Mouse (Mus musculus) natural killer cell, adult 2 months (primary cell): ENCODE results near the gene Tst.

ENCODE experiments used
- DNase-seq, 2 experiments: peaks; one replicate each; pipeline ENCODE4 v3.0.0; 2022; ENCODE audit warnings: low spot score in 2 of 2

The Tst gene

DNA sequence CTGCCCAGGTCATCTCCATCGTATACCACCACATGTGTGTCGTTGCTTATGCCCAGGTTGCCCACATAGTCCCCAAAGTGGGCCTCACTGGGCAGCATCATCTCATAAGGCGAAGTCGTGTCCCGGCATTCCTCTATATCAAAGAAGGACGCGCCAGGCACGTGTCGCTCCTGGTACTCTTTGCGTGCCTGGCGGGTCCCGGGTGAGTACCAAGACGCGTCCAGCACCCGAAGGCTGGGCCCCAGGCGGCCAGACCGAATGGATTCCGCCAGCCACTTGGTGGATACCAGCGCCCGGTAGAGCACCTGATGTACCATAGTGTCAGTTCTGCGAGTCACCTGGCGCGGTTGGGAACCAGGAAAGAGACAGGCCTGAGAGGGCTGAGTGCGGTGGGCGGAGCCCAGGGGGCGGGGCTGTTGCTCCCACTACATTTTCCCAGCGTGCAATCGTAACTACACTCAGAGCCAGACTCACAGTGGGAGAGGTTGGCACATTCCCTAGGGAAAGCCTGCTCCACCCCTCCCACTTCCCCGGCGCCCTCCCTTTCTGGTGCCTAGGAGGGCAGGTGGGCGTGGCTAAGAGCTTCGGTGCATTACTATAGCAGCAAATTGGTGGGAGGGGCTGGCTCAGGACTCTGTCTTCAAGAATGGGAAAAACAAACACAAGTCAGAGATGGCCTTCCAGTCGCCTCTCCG is at the start of gene Tst:
TSS of gene Tst (minus strand) at position 391 of the 695 bp plus-strand sequence.
- DNase-seq: peak; percentile 28 to 49

DNA sequence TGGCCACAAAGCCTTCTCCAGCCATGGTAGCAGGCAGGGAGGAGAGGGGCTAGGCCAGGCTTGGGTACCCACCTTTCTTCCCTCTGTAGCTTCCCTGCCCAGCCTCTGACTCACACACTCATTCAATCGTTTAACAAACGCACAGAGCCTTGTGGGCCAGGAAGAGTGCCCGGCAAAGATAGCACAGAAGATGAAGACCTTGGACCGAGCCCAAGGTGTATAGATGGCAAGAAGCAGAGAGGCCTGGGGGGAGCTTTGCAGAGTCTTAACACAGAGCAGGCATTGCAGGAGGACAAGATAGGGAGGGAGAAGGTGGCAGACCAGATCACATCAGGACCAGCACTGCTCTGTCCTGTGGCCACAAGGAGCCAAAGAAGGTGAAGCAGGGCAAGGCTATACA is 49.5 kb upstream of the Tst start:
- DNase-seq: no peak

- DNase-seq: no peak
Observed at GRCm38 (mm10) chr15:78452929-78453328, 47.2 kb upstream of the Tst start.

DNA sequence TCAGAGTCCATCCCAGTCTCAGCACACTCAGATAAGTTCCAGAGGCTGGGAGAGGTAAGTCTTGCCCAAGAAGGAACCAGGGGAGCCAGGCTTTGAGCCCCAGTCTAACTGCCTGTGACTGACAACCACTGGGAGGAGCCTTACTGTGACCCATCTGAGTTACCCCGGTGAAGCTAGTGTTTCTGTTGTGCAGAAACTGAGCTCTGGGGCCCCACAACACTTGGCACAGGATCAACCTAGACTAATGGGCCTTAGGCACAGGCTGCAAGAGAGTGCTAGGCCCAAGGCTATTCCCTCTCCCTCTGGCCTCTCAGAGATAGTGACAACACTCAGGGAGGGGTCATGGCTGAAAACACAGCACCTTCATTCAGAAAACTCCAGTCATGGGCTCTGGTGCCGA is 45.5 kb upstream of the Tst start:
- DNase-seq: peak; percentile 26 to 61

DNA sequence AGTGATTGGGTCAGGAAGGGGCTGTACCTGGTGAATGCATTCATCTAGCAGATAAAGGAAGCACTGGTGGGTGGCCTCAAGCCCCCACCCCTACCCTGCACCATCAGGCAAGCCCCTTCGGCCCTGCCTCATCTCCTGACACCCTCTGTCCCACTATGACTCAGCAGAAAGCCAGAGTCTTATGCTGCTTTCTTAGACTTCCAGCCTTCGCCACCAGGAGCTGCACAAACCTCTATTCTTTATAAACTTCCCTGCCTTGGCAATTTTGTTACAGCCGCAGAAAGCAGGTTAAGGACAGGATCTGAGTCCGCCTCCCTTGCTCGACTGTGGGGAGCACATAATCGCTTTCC is 44.7 kb upstream of the Tst start:
- DNase-seq: no peak

DNA sequence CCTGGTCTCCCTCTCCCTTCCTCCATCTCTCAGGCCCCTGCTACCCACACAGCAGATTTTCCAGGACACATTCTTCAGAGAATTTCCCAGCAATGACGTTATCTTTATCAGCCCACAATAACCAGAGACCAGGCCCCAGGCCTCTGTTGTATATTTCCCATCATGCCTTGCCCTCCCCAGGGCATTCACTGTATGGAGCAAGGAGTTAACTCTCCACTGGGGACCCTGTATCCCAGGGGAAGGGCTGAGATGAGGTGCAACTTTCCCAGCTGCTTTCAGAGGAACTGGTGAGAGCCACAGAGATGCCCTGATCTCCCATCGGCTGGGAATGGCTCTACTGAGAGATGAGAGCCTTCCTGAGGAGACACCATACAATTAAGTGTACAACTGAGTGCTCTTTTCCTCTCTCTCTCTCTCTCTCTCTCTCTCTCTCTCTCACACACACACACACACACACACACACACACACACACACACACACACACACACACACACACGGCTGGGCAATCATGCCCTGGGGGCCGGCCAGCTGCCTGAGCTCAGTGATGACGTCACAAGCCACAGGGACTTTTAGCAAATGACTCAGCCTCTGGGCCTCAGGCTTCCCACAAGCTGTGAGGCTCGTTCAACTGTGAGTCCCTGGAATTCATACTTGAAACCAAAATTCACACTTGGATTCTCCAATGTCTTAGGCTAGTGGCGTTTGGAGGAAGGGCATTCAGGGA is 44.1 kb upstream of the Tst start:
- DNase-seq: peak; percentile 87 to 94

- peak; percentile 63 to 78 for DNase-seq
Observed at GRCm38 (mm10) chr15:78449131-78449530, 43.4 kb upstream of the Tst start.

- DNase-seq: peak; percentile 89
Observed at GRCm38 (mm10) chr15:78447746-78448535, 42.2 kb upstream of the Tst start.

GRCm38 (mm10) chr15:78447121-78447520 is 41.4 kb upstream of the Tst start:
- DNase-seq: no peak

GRCm38 (mm10) chr15:78443857-78444256 is 38.1 kb upstream of the Tst start:
- DNase-seq: no peak

DNA sequence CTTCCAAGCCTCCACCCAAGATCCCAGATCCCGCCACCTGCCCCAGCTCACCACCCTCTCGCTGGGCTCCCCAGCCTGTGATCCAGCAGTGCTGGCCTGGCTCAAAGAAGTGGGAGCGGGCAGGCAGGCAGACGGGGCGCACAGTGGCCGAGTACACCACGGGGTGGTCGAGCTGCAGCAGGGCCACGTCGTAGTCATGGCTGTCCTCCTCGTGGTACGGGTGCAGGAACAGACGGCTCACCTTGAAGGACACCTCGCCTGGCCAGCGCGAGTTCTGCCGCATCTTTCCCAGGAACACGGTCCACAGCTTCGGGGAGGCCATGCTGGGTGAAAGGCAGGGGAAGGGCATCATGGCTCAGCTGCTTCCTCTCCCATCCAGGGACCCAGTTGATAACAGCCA is 36.5 kb upstream of the Tst start:
- no peak for DNase-seq

- no peak for DNase-seq
Observed at GRCm38 (mm10) chr15:78438973-78439372, 33.3 kb upstream of the Tst start.

- no peak for DNase-seq
Observed at GRCm38 (mm10) chr15:78438505-78438904, 32.8 kb upstream of the Tst start.

DNA sequence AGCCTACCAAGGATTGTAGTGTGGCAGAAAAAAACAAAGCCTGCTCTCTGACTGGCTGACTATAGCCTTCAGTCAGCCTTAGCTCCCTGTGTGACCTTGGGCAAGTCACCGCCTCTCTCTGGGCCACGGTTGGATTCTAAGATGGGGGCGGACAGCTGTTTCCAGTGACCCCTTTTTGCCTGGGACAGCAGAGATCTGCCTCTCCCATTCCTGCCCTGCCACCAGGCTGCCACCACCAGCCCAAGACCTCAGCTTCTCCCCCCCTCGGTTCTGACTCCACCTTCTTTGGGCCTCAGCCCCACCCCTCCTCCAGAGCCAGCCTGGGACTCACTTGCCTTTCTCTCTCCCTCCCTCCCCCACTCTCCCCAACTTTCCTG is 32.3 kb upstream of the Tst start:
- no peak for DNase-seq

DNA sequence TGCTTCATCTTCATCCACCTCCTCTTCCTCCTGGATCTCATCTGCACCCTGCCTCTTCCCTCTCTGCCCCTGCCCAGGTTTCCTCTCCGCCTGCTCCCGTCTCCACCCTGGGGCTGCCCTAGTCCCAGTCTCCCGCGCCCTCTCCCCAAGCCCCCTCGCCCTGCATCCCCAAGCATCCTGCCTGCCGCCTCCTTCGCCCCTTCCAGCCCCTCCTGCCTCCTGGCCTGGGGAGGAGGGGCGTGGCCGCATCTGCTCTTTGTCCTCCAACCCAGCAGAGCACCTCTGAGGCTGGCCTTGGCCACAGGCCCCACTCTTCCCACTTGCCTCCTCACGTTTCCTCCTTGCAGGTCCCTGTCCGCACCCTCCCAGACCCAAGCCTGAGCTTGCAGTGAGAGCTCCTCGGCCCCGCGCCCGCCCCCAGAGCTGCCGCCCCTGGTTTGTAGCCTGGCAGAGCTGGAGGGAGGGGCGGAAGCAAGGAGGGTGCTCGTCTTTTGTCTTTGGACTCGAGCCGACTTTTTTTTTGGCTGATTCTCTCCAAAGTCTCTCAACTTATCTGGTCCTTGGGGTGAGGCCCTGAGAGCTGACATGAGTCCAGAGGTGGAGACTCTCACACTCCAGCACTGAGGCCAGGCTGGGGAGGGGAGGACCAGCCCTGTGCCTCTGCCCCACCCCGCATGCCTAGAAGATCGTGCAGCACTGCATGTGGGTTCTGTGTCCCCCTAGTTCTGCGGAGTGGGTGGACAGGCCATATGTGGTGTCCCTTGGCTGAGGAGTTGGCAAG is 31.7 kb upstream of the Tst start:
- DNase-seq: no peak

- no peak for DNase-seq
Observed at GRCm38 (mm10) chr15:78436380-78437192, 30.9 kb upstream of the Tst start.

DNA sequence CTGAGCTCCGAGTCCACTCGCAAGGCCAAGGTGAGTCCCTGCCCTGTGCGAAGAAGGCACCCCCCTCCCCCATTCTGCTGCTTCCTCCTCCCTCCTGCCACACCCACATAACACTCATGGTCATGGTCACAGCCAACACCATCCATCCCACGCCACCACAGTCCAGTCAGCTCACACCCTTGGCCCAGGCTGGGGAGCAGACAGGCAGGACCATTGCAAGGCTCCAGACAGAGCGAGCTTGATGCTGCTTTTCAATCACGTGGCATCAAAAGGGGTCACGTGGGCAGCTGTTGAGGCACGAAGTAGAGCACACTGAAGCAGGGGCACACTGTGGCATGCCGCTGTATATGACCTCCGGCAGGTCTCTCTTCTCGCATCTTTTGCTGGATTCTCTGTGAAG is 30.0 kb upstream of the Tst start:
- no peak for DNase-seq

GRCm38 (mm10) chr15:78434896-78435520 is 29.3 kb upstream of the Tst start:
- DNase-seq: no peak

DNA sequence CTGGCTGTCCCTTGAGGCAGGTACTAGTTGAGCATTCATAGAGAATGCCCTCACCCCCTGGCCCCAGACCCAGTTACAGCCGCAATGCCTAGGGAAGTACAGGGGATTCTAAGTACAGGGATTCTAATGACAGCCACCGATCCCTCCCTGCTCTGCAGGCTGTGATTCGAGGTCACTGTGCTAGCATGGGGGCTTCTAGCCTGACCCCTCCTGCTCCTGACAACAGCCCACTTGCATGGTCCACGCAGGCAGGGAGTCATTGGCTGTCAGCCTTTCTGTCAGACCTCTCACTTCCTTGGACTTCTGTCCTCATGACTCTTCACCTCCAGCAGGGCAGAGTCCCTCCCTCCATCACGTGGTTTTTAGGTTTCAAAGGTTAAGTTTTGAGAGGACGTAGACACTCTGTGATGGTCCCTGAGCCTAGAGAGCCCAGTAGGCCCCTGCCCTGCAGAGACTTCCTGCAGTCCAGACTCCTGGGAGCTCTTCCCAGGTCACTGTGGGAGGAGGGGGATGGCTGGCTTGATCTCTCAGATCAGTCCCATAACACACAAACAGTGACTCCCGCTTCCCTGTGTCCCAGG is 25.9 kb upstream of the Tst start:
- DNase-seq: no peak

DNA sequence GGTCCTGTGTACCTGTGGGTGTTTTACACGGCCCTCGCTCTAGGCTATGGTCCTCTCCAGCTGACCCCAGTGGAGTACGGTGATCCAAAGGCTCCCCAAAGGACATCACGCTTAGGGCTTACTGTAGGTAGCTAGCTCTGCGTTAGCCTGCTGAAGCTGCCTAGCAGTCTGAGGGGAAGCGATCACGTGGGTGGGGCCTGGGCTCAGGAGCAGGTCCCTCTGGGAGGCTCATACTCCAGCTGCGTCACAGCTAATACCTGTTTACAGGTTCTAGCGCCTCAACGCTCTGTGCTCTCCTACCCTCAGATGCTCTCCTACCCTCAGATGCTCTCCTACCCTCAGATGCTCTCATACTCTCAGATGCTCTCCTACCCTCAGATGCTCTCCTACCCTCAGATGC is 25.2 kb upstream of the Tst start:
- DNase-seq: no peak
